In genomic region chr5:121833159-121833558, GRCm38 (mm10) we compare ENCODE assay signal across 8 mouse cellular contexts. TPM values are rescaled to one million over a fixed set of nuclear protein-coding genes. Genes with fewer than 3 reads are reported as not detected.
DNase-seq lines count a peak whose midpoint lies in the region; ATAC-seq and TF ChIP-seq lines count a peak whose summit lies in the region.

No protein-coding gene starts in this region.

- H3K36me3 ChIP-seq in heart, embryonic 13.5 days, result peaks cover 10% of the 10 kb centered on the region
- no peaks in the 10 kb centered on the region for H3K36me3 ChIP-seq in midbrain, embryonic 10.5 days
- H3K36me3 ChIP-seq in midbrain, embryonic 14.5 days (ENCODE audit: control insufficient read depth, insufficient read depth, low read length), result no peaks in the 10 kb centered on the region
- no peaks in the 10 kb centered on the region for H3K36me3 ChIP-seq in hindbrain, postnatal 0 days (ENCODE audit: insufficient read depth, low read length)
- peaks cover 8% of the 10 kb centered on the region for H3K36me3 ChIP-seq in small intestine, adult 2 months (ENCODE audit: control insufficient read depth, insufficient read depth, low read length)

- no peaks in the 10 kb centered on the region for H3K9me3 ChIP-seq in heart, embryonic 13.5 days
- no peaks in the 10 kb centered on the region for H3K9me3 ChIP-seq in midbrain, embryonic 10.5 days (replicated peaks)
- H3K9me3 ChIP-seq in midbrain, embryonic 14.5 days (ENCODE audit: control insufficient read depth, low read length), result no peaks in the 10 kb centered on the region
- no peaks in the 10 kb centered on the region for H3K9me3 ChIP-seq in hindbrain, postnatal 0 days (ENCODE audit: low read length)

- H3K9ac ChIP-seq in heart, embryonic 13.5 days, result peak overlapping the region; percentile 69
- H3K9ac ChIP-seq in midbrain, embryonic 14.5 days (replicated peaks; ENCODE audit: low read length), result no peak overlapping the region
- H3K9ac ChIP-seq in hindbrain, postnatal 0 days (replicated peaks; ENCODE audit: low read length), result no peak overlapping the region

- peaks cover 19% of the 10 kb centered on the region for H3K27me3 ChIP-seq in heart, embryonic 13.5 days (replicated peaks)
- peaks cover 85% of the 10 kb centered on the region for H3K27me3 ChIP-seq in midbrain, embryonic 10.5 days (ENCODE audit: low read depth, poor library complexity, severe bottlenecking)
- peaks cover 36% of the 10 kb centered on the region for H3K27me3 ChIP-seq in midbrain, embryonic 14.5 days (ENCODE audit: control insufficient read depth, insufficient read depth, low read length)
- no peaks in the 10 kb centered on the region for H3K27me3 ChIP-seq in hindbrain, postnatal 0 days (ENCODE audit: insufficient read depth, low read length)
- H3K27me3 ChIP-seq in small intestine, adult 2 months (ENCODE audit: control insufficient read depth, insufficient read depth, low read length), result no peaks in the 10 kb centered on the region

- H3K4me3 ChIP-seq in heart, embryonic 13.5 days, result peak overlapping the region; percentile 90
- H3K4me3 ChIP-seq in midbrain, embryonic 10.5 days, result no peak overlapping the region
- no peak overlapping the region for H3K4me3 ChIP-seq in midbrain, embryonic 14.5 days (replicated peaks; ENCODE audit: low read depth, low read length)
- no peak overlapping the region for H3K4me3 ChIP-seq in hindbrain, postnatal 0 days (ENCODE audit: low read length)
- H3K4me3 ChIP-seq in small intestine, adult 2 months (ENCODE audit: low read depth, low read length), result peak overlapping the region; percentile 94

- ATAC-seq in heart, embryonic 13.5 days (ENCODE audit: extremely low read depth, insufficient number of reproducible peaks, low FRiP score, low TSS enrichment), result no peak
- ATAC-seq in midbrain, embryonic 14.5 days (ENCODE audit: low FRiP score, low TSS enrichment), result no peak
- no peak for ATAC-seq in hindbrain, postnatal 0 days

- H3K4me1 ChIP-seq in heart, embryonic 13.5 days, result peaks cover 73% of the 10 kb centered on the region
- peaks cover 71% of the 10 kb centered on the region for H3K4me1 ChIP-seq in midbrain, embryonic 10.5 days
- peaks cover 33% of the 10 kb centered on the region for H3K4me1 ChIP-seq in midbrain, embryonic 14.5 days (ENCODE audit: control insufficient read depth, insufficient read depth, low read length)
- peaks cover 28% of the 10 kb centered on the region for H3K4me1 ChIP-seq in hindbrain, postnatal 0 days (ENCODE audit: insufficient read depth, low read length)
- peaks cover 33% of the 10 kb centered on the region for H3K4me1 ChIP-seq in small intestine, adult 2 months (ENCODE audit: control insufficient read depth, insufficient read depth, insufficient read length, low read length)

- peak overlapping the region; percentile 98 for H3K4me2 ChIP-seq in heart, embryonic 13.5 days
- no peak overlapping the region for H3K4me2 ChIP-seq in midbrain, embryonic 14.5 days (ENCODE audit: low read length)
- H3K4me2 ChIP-seq in hindbrain, postnatal 0 days (ENCODE audit: low read depth, low read length), result peak overlapping the region; percentile 10; the same call in 1 of the 2 replicates

- H3K27ac ChIP-seq in heart, embryonic 13.5 days (replicated peaks), result peak overlapping the region; percentile 91
- H3K27ac ChIP-seq in midbrain, embryonic 10.5 days (replicated peaks), result 0 out of 2 replicates have a peak overlapping the region, but pooled peaks have one; percentile 19
- H3K27ac ChIP-seq in midbrain, embryonic 14.5 days (replicated peaks; ENCODE audit: low read depth, low read length), result no peak overlapping the region
- H3K27ac ChIP-seq in hindbrain, postnatal 0 days, result no peak overlapping the region
- H3K27ac ChIP-seq in small intestine, adult 2 months (ENCODE audit: insufficient read depth, low read depth, low read length), result peak overlapping the region; percentile 22; the same call in 1 of the 2 replicates

- 88% methylated on average over 2 of the region's 2 CpGs for WGBS in heart, embryonic 13.5 days
- WGBS in midbrain, embryonic 10.5 days, result 90% methylated on average over 2 of the region's 2 CpGs
- WGBS in midbrain, embryonic 14.5 days, result 94% methylated on average over 2 of the region's 2 CpGs
- WGBS in hindbrain, postnatal 0 days, result 86% methylated on average over 2 of the region's 2 CpGs
- 85% methylated on average over 2 of the region's 2 CpGs for WGBS in small intestine, adult 2 months

- no peak for TF ChIP-seq CTCF in hindbrain, postnatal 0 days (IDR thresholded peaks at IDR 0.05; ENCODE audit: low read depth)
- no peak for TF ChIP-seq CTCF in small intestine, adult 2 months (IDR thresholded peaks at IDR 0.05; ENCODE audit: extremely low read depth, insufficient read length, insufficient replicate concordance, low read depth, low read length)

- TF ChIP-seq POLR2A in small intestine, adult 2 months (IDR thresholded peaks at IDR 0.05; ENCODE audit: low read depth, low read length), result no peak

- DNase-seq in heart, adult 9 months (ENCODE audit: low spot score in 2 of 2), result no peak
- no peak for DNase-seq in midbrain, embryonic 10.5 days (ENCODE audit: low spot score)
- no peak for DNase-seq in midbrain, embryonic 14.5 days
- DNase-seq in hindbrain, postnatal 0 days (ENCODE audit: low spot score), result no peak
- DNase-seq in spleen, adult 12 weeks (ENCODE audit: low spot score), result no peak
- DNase-seq in layer of hippocampus, postnatal 36 days, result no peak

RNA-seq across cellular contexts. Expression of gene Sh2b3, which starts 4.3 kb away (rescaled TPM):
- 13.3 and 14.7 TPM in 2 replicates for polyA plus RNA-seq in heart, embryonic 13.5 days (2015; fragmentation: Nextera tagmentation; extraction: Ambion mirVana)
- polyA plus RNA-seq in midbrain, embryonic 10.5 days (2016; fragmentation: Nextera tagmentation; extraction: Ambion mirVana), result 6.9 and 8.1 TPM in 2 replicates
- polyA plus RNA-seq in midbrain, embryonic 14.5 days (2014; fragmentation: Nextera tagmentation; extraction: Ambion mirVana), result 6.1 and 7.8 TPM in 2 replicates
- 24.7 and 31.0 TPM in 2 replicates for total RNA-seq in hindbrain, postnatal 0 days (2014; rRNA removed)
- polyA plus RNA-seq in hindbrain, postnatal 0 days (2015; fragmentation: Nextera tagmentation; extraction: Ambion mirVana), result 6.5 and 6.6 TPM in 2 replicates
- polyA plus RNA-seq in small intestine, adult 2 months (2012; rRNA removed), result 62.5 and 88.1 TPM in 2 replicates
- total RNA-seq in layer of hippocampus, postnatal 36 days (2021), result 10 to 100 TPM; 21.6 to 22.1 TPM

RNA-seq across cellular contexts. Expression of gene Pheta1, which starts 15.6 kb away (rescaled TPM):
- polyA plus RNA-seq in heart, embryonic 13.5 days (2015; fragmentation: Nextera tagmentation; extraction: Ambion mirVana), result 14.9 and 17.2 TPM in 2 replicates
- 46.7 and 52.9 TPM in 2 replicates for polyA plus RNA-seq in midbrain, embryonic 10.5 days (2016; fragmentation: Nextera tagmentation; extraction: Ambion mirVana)
- 36.8 and 40.1 TPM in 2 replicates for polyA plus RNA-seq in midbrain, embryonic 14.5 days (2014; fragmentation: Nextera tagmentation; extraction: Ambion mirVana)
- 48.9 and 52.5 TPM in 2 replicates for total RNA-seq in hindbrain, postnatal 0 days (2014; rRNA removed)
- 28.0 and 28.3 TPM in 2 replicates for polyA plus RNA-seq in hindbrain, postnatal 0 days (2015; fragmentation: Nextera tagmentation; extraction: Ambion mirVana)
- polyA plus RNA-seq in small intestine, adult 2 months (2012; rRNA removed), result 98.0 and 283 TPM in 2 replicates
- 10 to 100 TPM in 1 of 2 experiments, 1 to 10 TPM in 1; 8.8 to 11.1 TPM for total RNA-seq in layer of hippocampus, postnatal 36 days (2021)

Comparison
In these comparisons a context has a peak if more than half of its experiments do, and no peak if none do; other contexts are left out.
1. H3K27ac ChIP-seq: peak in heart, embryonic 13.5 days (single experiment), midbrain, embryonic 10.5 days (single experiment) and small intestine, adult 2 months (single experiment); none in midbrain, embryonic 14.5 days (single experiment) and hindbrain, postnatal 0 days (single experiment).
2. H3K4me3 ChIP-seq: peak in heart, embryonic 13.5 days (single experiment) and small intestine, adult 2 months (single experiment); none in midbrain, embryonic 10.5 days (single experiment), midbrain, embryonic 14.5 days (single experiment) and hindbrain, postnatal 0 days (single experiment).